Mouse (Mus musculus): ENCODE measurements at regions not wholly inside any gene's neighbourhood (a gene's known extent, or its start where the extent isn't known, plus 50 kb on each side); places are given as distances from the start of the nearest gene placed in this dataset.

GRCm38 (mm10) chr6:31081238-31081637, 122.4 kb upstream of the Klf14 start:
- 91% methylated on average over 9 of the region's 9 CpGs for WGBS
- no peak for TF ChIP-seq CTCF (IDR thresholded peaks at IDR 0.05)
- no peaks in the 10 kb centered on the region for H3K27me3 ChIP-seq (ENCODE audit: insufficient read depth, low read length)
- no peaks in the 10 kb centered on the region for H3K4me1 ChIP-seq (ENCODE audit: insufficient read depth, low read length)
- no peak overlapping the region for H3K9ac ChIP-seq (replicated peaks; ENCODE audit: low read length, poor library complexity, severe bottlenecking)
- DNase-seq (ENCODE audit: low spot score) (no peak), ATAC-seq (ENCODE audit: low FRiP score) (no peak)
- H3K4me3 ChIP-seq (ENCODE audit: low read depth, low read length): no peak overlapping the region
- no peaks in the 10 kb centered on the region for H3K9me3 ChIP-seq (ENCODE audit: low read length)
- H3K4me2 ChIP-seq (ENCODE audit: low read depth, low read length, poor library complexity, severe bottlenecking): no peak overlapping the region
- H3K36me3 ChIP-seq (ENCODE audit: insufficient read depth, low read length): no peaks in the 10 kb centered on the region
- H3K27ac ChIP-seq (ENCODE audit: low read depth, low read length): no peak overlapping the region

DNA sequence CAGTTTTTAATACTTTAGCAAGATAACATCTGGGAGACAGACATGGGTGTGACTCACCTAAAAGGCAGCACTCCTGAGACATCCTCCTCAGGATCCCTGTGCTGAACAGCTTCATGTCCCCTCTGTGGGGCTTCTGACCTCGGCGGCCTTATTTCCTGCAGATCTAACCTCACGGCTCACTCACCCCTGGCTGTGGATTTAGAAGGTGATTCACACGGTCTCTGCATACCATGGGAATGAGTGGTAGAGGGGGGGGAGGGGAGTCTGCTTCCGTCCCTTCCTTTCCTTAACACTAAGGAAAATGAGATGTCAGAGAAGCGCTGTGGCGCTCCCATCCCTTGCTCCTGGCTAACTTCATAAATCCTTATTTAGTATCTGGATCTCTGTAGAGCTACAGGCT, 123.1 kb upstream of the Klf14 start:
- Histone ChIP-seq H3K27me3 (ENCODE audit: insufficient read depth, low read length) (no peaks in the 10 kb centered on the region), H3K9me3 (ENCODE audit: low read length) (no peaks in the 10 kb centered on the region), H3K27ac (ENCODE audit: low read depth, low read length) (no peak overlapping the region), H3K9ac (replicated peaks; ENCODE audit: low read length, poor library complexity, severe bottlenecking) (no peak overlapping the region), H3K4me2 (ENCODE audit: low read depth, low read length, poor library complexity, severe bottlenecking) (no peak overlapping the region), H3K4me3 (ENCODE audit: low read depth, low read length) (no peak overlapping the region), H3K4me1 (ENCODE audit: insufficient read depth, low read length) (no peaks in the 10 kb centered on the region), H3K36me3 (ENCODE audit: insufficient read depth, low read length) (no peaks in the 10 kb centered on the region)
- ATAC-seq (ENCODE audit: low FRiP score) (no peak), DNase-seq (ENCODE audit: low spot score) (no peak)
- 70% methylated on average over 7 of the region's 7 CpGs for WGBS
- TF ChIP-seq CTCF (IDR thresholded peaks at IDR 0.05): no peak

- no peak for DNase-seq (ENCODE audit: low spot score)
- no peaks in the 10 kb centered on the region for H3K4me1 ChIP-seq (ENCODE audit: insufficient read depth, low read length)
- H3K4me2 ChIP-seq (ENCODE audit: low read depth, low read length, poor library complexity, severe bottlenecking): no peak overlapping the region
- H3K4me3 ChIP-seq (ENCODE audit: low read depth, low read length): no peak overlapping the region
- H3K27me3 ChIP-seq (ENCODE audit: insufficient read depth, low read length): no peaks in the 10 kb centered on the region
- no peak overlapping the region for H3K9ac ChIP-seq (replicated peaks; ENCODE audit: low read length, poor library complexity, severe bottlenecking)
- no peak for TF ChIP-seq CTCF (IDR thresholded peaks at IDR 0.05)
- 86% methylated on average over 10 of the region's 10 CpGs for WGBS
- no peak overlapping the region for H3K27ac ChIP-seq (ENCODE audit: low read depth, low read length)
- no peaks in the 10 kb centered on the region for H3K9me3 ChIP-seq (ENCODE audit: low read length)
- H3K36me3 ChIP-seq (ENCODE audit: insufficient read depth, low read length): no peaks in the 10 kb centered on the region
- ATAC-seq (ENCODE audit: low FRiP score): no peak
These were observed 124.0 kb upstream of the Klf14 start for GRCm38 (mm10) chr6:31082613-31083470.

- ATAC-seq (ENCODE audit: low FRiP score): no peak
- Histone ChIP-seq H3K27me3 (ENCODE audit: insufficient read depth, low read length) (no peaks in the 10 kb centered on the region), H3K4me1 (ENCODE audit: insufficient read depth, low read length) (peaks cover under 1% of the 10 kb centered on the region; the same call in 1 of the 2 replicates), H3K4me2 (ENCODE audit: low read depth, low read length, poor library complexity, severe bottlenecking) (no peak overlapping the region), H3K4me3 (ENCODE audit: low read depth, low read length) (no peak overlapping the region), H3K9me3 (ENCODE audit: low read length) (no peaks in the 10 kb centered on the region), H3K27ac (ENCODE audit: low read depth, low read length) (no peak overlapping the region), H3K9ac (replicated peaks; ENCODE audit: low read length, poor library complexity, severe bottlenecking) (no peak overlapping the region), H3K36me3 (ENCODE audit: insufficient read depth, low read length) (no peaks in the 10 kb centered on the region)
- no peak for TF ChIP-seq CTCF (IDR thresholded peaks at IDR 0.05)
- DNase-seq (ENCODE audit: low spot score): no peak
- WGBS: 78% methylated on average over 6 of the region's 6 CpGs
These were observed 124.8 kb upstream of the Klf14 start for GRCm38 (mm10) chr6:31083701-31084100.

GRCm38 (mm10) chr6:31085063-31085759, 126.3 kb upstream of the Klf14 start:
- DNase-seq (ENCODE audit: low spot score) (no peak), ATAC-seq (ENCODE audit: low FRiP score) (no peak)
- TF ChIP-seq CTCF (IDR thresholded peaks at IDR 0.05): no peak
- H3K4me1 ChIP-seq (ENCODE audit: insufficient read depth, low read length): peaks cover 5% of the 10 kb centered on the region; the same call in 1 of the 2 replicates
- H3K4me2 ChIP-seq (ENCODE audit: low read depth, low read length, poor library complexity, severe bottlenecking): no peak overlapping the region
- no peak overlapping the region for H3K27ac ChIP-seq (ENCODE audit: low read depth, low read length)
- H3K9ac ChIP-seq (replicated peaks; ENCODE audit: low read length, poor library complexity, severe bottlenecking): no peak overlapping the region
- no peaks in the 10 kb centered on the region for H3K9me3 ChIP-seq (ENCODE audit: low read length)
- WGBS: 90% methylated on average over 8 of the region's 8 CpGs
- no peak overlapping the region for H3K4me3 ChIP-seq (ENCODE audit: low read depth, low read length)
- H3K36me3 ChIP-seq (ENCODE audit: insufficient read depth, low read length): no peaks in the 10 kb centered on the region
- H3K27me3 ChIP-seq (ENCODE audit: insufficient read depth, low read length): no peaks in the 10 kb centered on the region

DNA sequence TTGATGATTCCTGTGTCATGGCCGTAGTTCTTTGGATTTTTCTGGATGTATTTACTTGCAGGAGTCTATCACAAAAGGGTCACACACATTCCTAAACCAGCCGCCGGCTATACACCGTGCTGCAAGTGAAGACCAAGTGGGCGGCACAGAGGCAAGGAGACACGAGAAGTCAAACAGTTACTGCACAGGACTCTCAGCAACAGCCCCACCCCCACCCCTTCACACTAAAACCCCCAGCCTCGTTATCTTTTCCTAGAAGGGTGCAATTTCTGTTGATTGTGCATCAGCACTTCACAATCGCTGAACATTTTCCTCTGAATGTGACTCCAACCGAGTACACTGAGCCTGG, 126.9 kb upstream of the Klf14 start:
- no peak for TF ChIP-seq CTCF (IDR thresholded peaks at IDR 0.05)
- no peak overlapping the region for H3K27ac ChIP-seq (ENCODE audit: low read depth, low read length)
- DNase-seq (ENCODE audit: low spot score): no peak
- ATAC-seq (ENCODE audit: low FRiP score): no peak
- no peak overlapping the region for H3K4me2 ChIP-seq (ENCODE audit: low read depth, low read length, poor library complexity, severe bottlenecking)
- no peaks in the 10 kb centered on the region for H3K9me3 ChIP-seq (ENCODE audit: low read length)
- peaks cover 5% of the 10 kb centered on the region; the same call in 1 of the 2 replicates for H3K4me1 ChIP-seq (ENCODE audit: insufficient read depth, low read length)
- 78% methylated on average over 9 of the region's 9 CpGs for WGBS
- no peaks in the 10 kb centered on the region for H3K27me3 ChIP-seq (ENCODE audit: insufficient read depth, low read length)
- H3K36me3 ChIP-seq (ENCODE audit: insufficient read depth, low read length): no peaks in the 10 kb centered on the region
- H3K9ac ChIP-seq (replicated peaks; ENCODE audit: low read length, poor library complexity, severe bottlenecking): no peak overlapping the region
- no peak overlapping the region for H3K4me3 ChIP-seq (ENCODE audit: low read depth, low read length)
